Mouse (Mus musculus) megakaryocyte, embryonic 14.5 days (primary cell): Measurements from ENCODE around the gene Saa4. TPM values are rescaled to one million over a fixed set of nuclear protein-coding genes. Genes with fewer than 3 reads are reported as not detected.
"Not testable (repeated sequence)": the region's sequence is repeated elsewhere in the genome, so short reads cannot be mapped to it uniquely, and the experiment has no call there.

Source experiments
- H3K27me3 ChIP-seq: replicated peaks from 2 replicates; pipeline ENCODE3; 2012; ENCODE audit warnings: inconsistent platforms
- H3K36me3 ChIP-seq: replicated peaks from 2 replicates; pipeline ENCODE3; 2012; ENCODE audit warnings: low read length, inconsistent platforms, mixed read lengths
- H3K4me1 ChIP-seq: 2 replicates; pipeline ENCODE4 v1.6.1; 2012; ENCODE audit warnings: inconsistent platforms
- H3K4me3 ChIP-seq: replicated peaks from 2 replicates; pipeline ENCODE3; 2012; ENCODE audit warnings: moderate library complexity, mild to moderate bottlenecking, inconsistent platforms
- H3K9me3 ChIP-seq: 2 replicates; pipeline ENCODE4 v1.6.1; 2012; ENCODE audit warnings: inconsistent platforms
- FLI1 ChIP-seq: IDR thresholded peaks from 2 replicates; pipeline ENCODE4 v1.6.1; 2012; ENCODE audit warnings: low read length, inconsistent platforms, mixed read lengths
- GATA1 ChIP-seq: IDR thresholded peaks from 3 replicates; pipeline ENCODE4 v1.6.1; 2012; ENCODE audit warnings: mixed read lengths, low read length, inconsistent platforms, borderline replicate concordance
- polyA plus RNA-seq: library from polyadenylated mRNA; stranded (reverse); fragments of >175 nt; gene quantifications from 2 replicates; pipeline ENCODE4 v1.2.3, GENCODE M21; 2012; ENCODE audit warnings: low replicate concordance; ENCODE audit not compliant: insufficient read depth

Saa4 gene
- polyA plus RNA-seq, 1 experiment = not detected

DNA sequence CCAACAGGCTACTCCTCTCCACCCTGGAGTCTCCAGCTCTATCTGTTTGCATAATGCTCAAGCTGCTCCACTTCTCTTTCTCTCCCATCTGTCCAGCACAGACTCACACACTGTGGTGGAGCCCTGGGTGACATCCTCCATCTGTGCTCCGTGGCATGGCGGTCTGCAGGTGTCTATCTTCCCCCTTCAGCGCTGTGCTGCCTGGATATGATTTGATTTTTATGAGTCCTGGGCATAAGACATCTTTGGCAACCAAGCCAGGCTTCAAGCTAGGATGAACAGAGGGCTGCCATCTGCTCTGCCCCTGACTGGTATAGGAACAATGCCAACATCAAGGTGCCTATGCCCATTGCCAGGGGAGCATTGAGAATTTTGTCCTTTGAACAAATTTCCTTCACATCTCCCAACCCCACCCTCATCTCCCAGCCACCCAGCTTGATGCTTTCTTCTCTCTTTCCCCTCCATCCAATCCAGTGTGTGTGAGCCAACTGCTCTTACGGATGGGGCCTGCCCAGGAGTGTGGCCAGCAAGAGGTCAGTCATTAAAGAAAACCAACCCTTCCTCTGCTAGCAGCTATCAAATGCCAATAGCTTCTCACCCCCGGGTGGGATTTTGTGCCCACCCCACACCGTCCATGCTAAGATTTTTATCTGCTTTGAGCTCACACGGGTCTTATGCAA is 13.7 kb downstream of the Saa4 start:
- peaks cover 26% of the 10 kb centered on the region for H3K4me1 ChIP-seq
- H3K9me3 ChIP-seq = no peaks in the 10 kb centered on the region
- peaks cover 47% of the 10 kb centered on the region for H3K27me3 ChIP-seq
- TF ChIP-seq GATA1 (no peak), FLI1 (no peak)
- H3K36me3 ChIP-seq = no peaks in the 10 kb centered on the region
- H3K4me3 ChIP-seq = no peak overlapping the region

GRCm38 (mm10) chr7:46716897-46717296 is 15.5 kb downstream of the Saa4 start:
- H3K4me1 ChIP-seq = peaks cover 39% of the 10 kb centered on the region
- no peak for TF ChIP-seq FLI1
- no peak for TF ChIP-seq GATA1
- peaks cover 42% of the 10 kb centered on the region for H3K27me3 ChIP-seq

GRCm38 (mm10) chr7:46715600-46715999 is 16.8 kb downstream of the Saa4 start, which contains the start of gene Saa3:
Saa3 (minus strand) TSS chr7:46715700.
- H3K27me3 ChIP-seq = peaks cover 30% of the 10 kb centered on the region

More at GRCm38 (mm10) chr7:46716897-46717296, 15.5 kb downstream of the Saa4 start:
- no peak overlapping the region for H3K4me3 ChIP-seq
- no peaks in the 10 kb centered on the region for H3K36me3 ChIP-seq
- no peaks in the 10 kb centered on the region for H3K9me3 ChIP-seq

DNA sequence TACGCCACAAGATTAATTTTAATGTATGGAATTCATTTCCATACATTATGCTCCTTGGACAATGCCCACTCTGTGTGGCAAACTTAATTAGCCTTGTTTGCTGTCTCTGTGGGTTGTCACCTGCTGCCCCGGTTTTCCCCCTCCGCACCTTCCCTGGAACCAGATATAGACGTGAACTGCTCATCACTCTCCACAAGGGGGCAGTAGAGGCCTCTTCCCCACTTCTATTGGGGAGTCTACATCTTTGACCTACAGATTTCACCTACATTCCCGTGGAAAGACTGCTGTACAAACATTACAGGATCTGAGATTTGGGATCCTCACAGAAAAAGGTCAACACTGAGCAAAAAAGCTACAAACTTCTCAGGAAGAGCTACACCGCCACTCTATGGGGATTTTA is 17.9 kb downstream of the Saa4 start:
- H3K4me3 ChIP-seq = peak overlapping the region; percentile 12
- TF ChIP-seq FLI1 (no peak), GATA1 (no peak)
- H3K9me3 ChIP-seq = no peaks in the 10 kb centered on the region
- no peaks in the 10 kb centered on the region for H3K36me3 ChIP-seq
- peaks cover 48% of the 10 kb centered on the region for H3K4me1 ChIP-seq
- H3K27me3 ChIP-seq = peaks cover 20% of the 10 kb centered on the region

More at GRCm38 (mm10) chr7:46715600-46715999, 16.8 kb downstream of the Saa4 start, which contains the start of gene Saa3:
- no peak for TF ChIP-seq GATA1
- no peak for TF ChIP-seq FLI1
- H3K4me3 ChIP-seq = no peak within 1 kb of the TSS
- H3K4me1 ChIP-seq = peaks cover 45% of the 10 kb centered on the region
- no peaks in the 10 kb centered on the region for H3K9me3 ChIP-seq
- no peaks in the 10 kb centered on the region for H3K36me3 ChIP-seq

- Histone ChIP-seq H3K4me1 (peaks cover 59% of the 10 kb centered on the region), H3K9me3 (no peaks in the 10 kb centered on the region), H3K27me3 (peaks cover 3% of the 10 kb centered on the region), H3K36me3 (peaks cover 11% of the 10 kb centered on the region), H3K4me3 (peak overlapping the region; percentile 74)
- TF ChIP-seq FLI1 (no peak), GATA1 (no peak)
Observed at GRCm38 (mm10) chr7:46712250-46712649, 20.2 kb downstream of the Saa4 start.

DNA sequence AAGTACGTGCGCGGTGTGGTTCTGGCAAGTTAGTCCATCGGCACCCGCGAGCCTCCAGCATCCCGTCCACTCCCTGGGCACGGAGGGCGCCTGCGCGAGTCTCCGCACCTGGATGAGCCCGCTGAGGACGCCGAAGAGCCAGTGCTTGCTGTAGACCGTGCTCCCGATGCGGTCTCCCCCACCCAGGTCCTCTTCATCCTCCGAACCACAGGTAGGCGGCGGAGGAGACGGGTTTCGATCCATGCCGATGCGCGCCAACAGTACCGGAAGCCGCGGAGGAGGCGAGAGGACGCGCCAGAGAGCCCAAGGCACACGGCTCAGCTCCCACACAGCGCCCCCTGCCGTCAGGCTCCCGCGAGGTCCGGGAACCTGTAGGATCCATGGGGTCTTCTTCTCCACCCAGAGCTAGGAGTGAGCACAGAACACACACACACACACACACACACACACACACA is 22.0 kb downstream of the Saa4 start, which contains the start of gene Saal1:
Gene Saal1, minus strand, starts transcription at position 291 of the 455 bp plus-strand sequence.
- peak; percentile 38; the same call in 1 of the 2 replicates for TF ChIP-seq FLI1
- no peak for TF ChIP-seq GATA1
- Histone ChIP-seq H3K36me3 (peaks cover 29% of the 10 kb centered on the region), H3K4me3 (peak within 1 kb of the TSS; percentile 100), H3K9me3 (no peaks in the 10 kb centered on the region), H3K27me3 (no peaks in the 10 kb centered on the region), H3K4me1 (peaks cover 58% of the 10 kb centered on the region)

DNA sequence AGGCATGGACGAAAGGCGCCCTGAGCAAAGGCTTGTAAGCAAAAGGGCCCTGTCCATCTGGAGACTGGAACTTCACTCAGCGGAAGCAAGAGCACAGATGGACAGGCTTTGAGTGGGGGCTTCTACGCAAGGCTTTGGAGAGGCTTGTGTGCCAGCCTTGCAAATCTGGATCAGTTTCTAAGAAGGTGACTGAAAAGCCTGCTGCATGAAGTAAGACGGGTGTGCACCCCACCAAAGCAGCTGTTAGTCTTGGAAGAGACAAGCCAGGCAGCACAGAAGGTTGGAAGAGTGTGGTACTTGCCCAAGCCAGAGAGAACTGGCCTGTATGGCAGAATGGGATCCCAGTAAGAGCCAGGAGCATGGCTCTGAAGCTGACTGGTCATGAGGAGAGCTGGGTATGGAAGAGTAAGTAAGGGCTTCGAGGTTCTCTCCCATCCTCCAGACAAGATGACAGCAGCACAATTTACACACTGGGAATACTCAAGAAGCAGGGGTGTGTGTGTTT is 31.8 kb downstream of the Saa4 start:
- no peaks in the 10 kb centered on the region for H3K9me3 ChIP-seq
- TF ChIP-seq FLI1 (no peak), GATA1 (no peak)
- peaks cover 94% of the 10 kb centered on the region for H3K36me3 ChIP-seq
- H3K27me3 ChIP-seq = no peaks in the 10 kb centered on the region
- H3K4me3 ChIP-seq = no peak overlapping the region
- H3K4me1 ChIP-seq = peaks cover 23% of the 10 kb centered on the region

DNA sequence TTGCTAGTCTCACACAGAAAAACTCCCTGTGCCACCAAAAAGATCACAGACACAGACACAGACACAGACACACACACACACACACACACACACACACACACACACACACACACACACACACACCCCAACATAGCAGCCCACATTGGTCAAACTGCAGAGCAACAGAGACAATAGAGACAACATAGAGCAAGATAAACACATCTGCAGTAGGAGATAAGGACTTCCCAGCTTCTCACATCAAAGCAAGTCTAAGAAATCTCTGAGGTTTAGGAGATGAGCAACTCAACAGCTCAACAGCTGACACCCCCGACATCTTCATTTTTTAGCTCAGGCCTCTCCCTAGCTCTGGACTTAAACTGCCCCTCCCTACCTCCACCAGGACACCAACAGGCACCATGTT is 35.6 kb downstream of the Saa4 start:
- H3K4me3 ChIP-seq = peak overlapping the region; percentile 18
- H3K36me3 ChIP-seq = peaks cover 73% of the 10 kb centered on the region
- H3K27me3 ChIP-seq = no peaks in the 10 kb centered on the region
- TF ChIP-seq GATA1 (no peak), FLI1 (no peak)
- H3K9me3 ChIP-seq = no peaks in the 10 kb centered on the region
- peaks cover 12% of the 10 kb centered on the region for H3K4me1 ChIP-seq

DNA sequence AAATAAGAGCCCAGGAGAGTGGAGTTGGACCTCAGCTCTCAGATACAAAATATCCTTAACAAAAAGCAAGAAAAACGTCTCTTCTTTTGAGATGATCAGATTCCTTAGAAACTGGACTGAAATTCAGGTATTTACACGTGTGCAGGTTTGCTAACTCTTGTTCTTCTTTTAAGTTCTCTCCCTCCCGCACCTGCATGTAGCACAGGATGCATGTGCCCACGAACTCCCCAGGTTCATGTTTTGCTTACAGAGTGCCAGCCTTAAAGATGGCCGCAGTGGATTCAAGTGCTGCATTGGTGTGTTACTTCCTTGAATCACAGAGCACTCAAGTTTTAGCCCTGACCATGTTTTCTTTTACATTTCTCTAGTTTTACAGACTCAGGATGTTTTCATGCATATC is 45.6 kb downstream of the Saa4 start:
- no peak for TF ChIP-seq GATA1
- TF ChIP-seq FLI1 = no peak
- H3K36me3 ChIP-seq = peaks cover 42% of the 10 kb centered on the region
- no peaks in the 10 kb centered on the region for H3K27me3 ChIP-seq
- H3K9me3 ChIP-seq = no peaks in the 10 kb centered on the region
- H3K4me1 ChIP-seq = peaks cover 28% of the 10 kb centered on the region
- no peak overlapping the region for H3K4me3 ChIP-seq

DNA sequence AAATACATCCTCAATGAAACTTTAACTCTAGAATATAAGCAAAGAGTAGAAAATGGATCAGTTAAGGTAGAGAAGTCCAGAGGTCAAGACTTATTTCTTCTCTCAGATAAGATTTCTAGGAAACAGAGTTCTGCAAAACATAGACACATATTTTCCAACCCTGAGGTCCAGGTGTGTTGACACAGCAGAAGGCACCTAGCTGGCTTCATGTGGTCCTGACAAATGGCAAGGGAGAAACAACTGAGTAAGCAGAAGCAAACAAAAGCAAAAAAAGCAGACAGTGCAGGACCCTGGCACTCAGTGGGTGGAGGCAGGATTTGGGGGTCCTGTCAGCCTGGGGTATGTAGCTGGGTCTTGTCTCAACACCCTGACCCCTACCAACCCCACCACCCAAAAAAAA is 51.7 kb downstream of the Saa4 start:
- Histone ChIP-seq H3K4me1 (peaks cover 46% of the 10 kb centered on the region), H3K36me3 (no peaks in the 10 kb centered on the region), H3K27me3 (peaks cover 3% of the 10 kb centered on the region), H3K4me3 (no peak overlapping the region), H3K9me3 (no peaks in the 10 kb centered on the region)
- TF ChIP-seq FLI1 (no peak), GATA1 (no peak)

DNA sequence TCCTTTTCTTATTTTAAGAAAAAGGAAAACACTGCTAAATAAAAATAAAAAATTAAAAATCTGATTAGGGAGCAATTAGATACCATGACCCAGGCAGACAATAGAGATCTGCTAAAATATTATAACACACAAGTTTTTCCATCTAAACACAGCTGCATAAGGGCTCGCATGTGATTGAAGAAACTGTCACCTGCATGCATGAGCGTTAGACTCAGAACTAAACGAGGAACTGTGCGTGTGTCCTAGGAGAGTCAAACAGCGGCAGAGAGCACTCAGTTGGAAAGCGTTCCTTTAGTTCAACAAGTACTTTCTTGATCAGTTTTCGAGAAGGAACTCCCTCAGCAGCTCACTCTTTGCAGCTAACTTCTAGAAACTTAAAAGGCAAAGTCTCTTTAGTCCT is 53.4 kb downstream of the Saa4 start:
- H3K36me3 ChIP-seq, H3K4me3 ChIP-seq, H3K27me3 ChIP-seq, H3K9me3 ChIP-seq: not testable (repeated sequence)
- H3K4me1 ChIP-seq = peaks cover 48% of the 10 kb centered on the region
